7 mouse cellular contexts compared by ENCODE assay signal in the genomic region with DNA sequence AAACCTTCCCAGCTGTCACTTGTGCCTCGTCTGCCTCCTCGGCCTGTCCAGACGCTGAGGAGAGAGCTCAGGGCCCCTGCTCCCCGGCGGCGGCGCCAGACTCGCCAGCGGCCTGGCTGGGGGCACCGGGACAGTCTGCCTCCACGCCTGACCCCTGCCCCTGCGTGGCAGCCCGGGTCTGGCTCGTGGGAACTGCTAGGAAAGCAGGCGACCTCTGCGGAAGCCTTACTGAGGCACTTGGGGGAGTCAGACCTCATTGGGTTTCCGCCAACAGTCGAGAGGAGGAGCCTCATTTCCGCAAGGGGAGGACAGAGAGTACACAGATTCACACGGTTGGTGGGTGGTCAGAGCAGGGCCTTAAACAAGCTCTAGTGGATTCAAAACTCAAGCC. TPM values are rescaled to one million over a fixed set of nuclear protein-coding genes. Genes with fewer than 3 reads are reported as not detected.
A peak's percentile ranks its signal among the peaks of the same experiment; 100 is the strongest.
DNase-seq lines count a peak whose midpoint lies in the region; ATAC-seq and TF ChIP-seq lines count a peak whose summit lies in the region.

No protein-coding gene starts in this region.

- no peaks in the 10 kb centered on the region for H3K9me3 ChIP-seq in forebrain, embryonic 10.5 days
- H3K9me3 ChIP-seq in intestine, embryonic 14.5 days (ENCODE audit: control insufficient read depth, low read length): no peaks in the 10 kb centered on the region
- H3K9me3 ChIP-seq in midbrain, embryonic 12.5 days: no peaks in the 10 kb centered on the region

- peak overlapping the region; percentile 51 for H3K4me2 ChIP-seq in intestine, embryonic 14.5 days (ENCODE audit: low read length)
- peak overlapping the region; percentile 50 for H3K4me2 ChIP-seq in midbrain, embryonic 12.5 days (replicated peaks)

- no peak for TF ChIP-seq POLR2A in spleen, adult 2 months (IDR thresholded peaks at IDR 0.05; ENCODE audit: low read depth, low read length)

- peak overlapping the region; percentile 19; the same call in 1 of the 2 replicates for H3K4me3 ChIP-seq in spleen, adult 2 months (ENCODE audit: extremely low read depth, insufficient read depth, insufficient read length)
- peak overlapping the region; percentile 47 for H3K4me3 ChIP-seq in forebrain, embryonic 10.5 days
- H3K4me3 ChIP-seq in intestine, embryonic 14.5 days (ENCODE audit: low read depth, low read length): peak overlapping the region; percentile 24; the same call in 1 of the 2 replicates
- peak overlapping the region; percentile 25; the same call in 1 of the 2 replicates for H3K4me3 ChIP-seq in midbrain, embryonic 12.5 days

- no peaks in the 10 kb centered on the region for H3K4me1 ChIP-seq in spleen, adult 2 months (ENCODE audit: control insufficient read depth, insufficient read depth, insufficient read length)
- peaks cover 59% of the 10 kb centered on the region for H3K4me1 ChIP-seq in forebrain, embryonic 10.5 days
- peaks cover 9% of the 10 kb centered on the region for H3K4me1 ChIP-seq in intestine, embryonic 14.5 days (replicated peaks; ENCODE audit: control insufficient read depth, insufficient read depth, low read length)
- H3K4me1 ChIP-seq in midbrain, embryonic 12.5 days: peaks cover 51% of the 10 kb centered on the region

- H3K27ac ChIP-seq in spleen, adult 2 months (ENCODE audit: insufficient read depth, low read length): no peak overlapping the region
- peak overlapping the region; percentile 92 for H3K27ac ChIP-seq in forebrain, embryonic 10.5 days
- no peak overlapping the region for H3K27ac ChIP-seq in intestine, embryonic 14.5 days (ENCODE audit: low read depth)
- peak overlapping the region; percentile 87 for H3K27ac ChIP-seq in midbrain, embryonic 12.5 days (replicated peaks)

- DNase-seq in spleen, adult 2 months (ENCODE audit: low read depth in 1 of 2, low spot score in 2 of 2): no peak
- no peak for DNase-seq in spleen, adult 18-20 months
- DNase-seq in forebrain, embryonic 10.5 days (ENCODE audit: extremely low spot score, low spot score): peak; percentile 60
- DNase-seq in intestine, embryonic 14.5 days (ENCODE audit: low spot score): peak; percentile 67
- DNase-seq in urinary bladder, postnatal 36 days (ENCODE audit: low spot score in 2 of 2): no peak
- no peak for DNase-seq in natural killer cell, adult 2 months (ENCODE audit: low spot score in 2 of 2)

- ATAC-seq in intestine, embryonic 14.5 days (replicated peaks; ENCODE audit: low FRiP score, low TSS enrichment, low read depth): no peak
- ATAC-seq in midbrain, embryonic 12.5 days (ENCODE audit: low FRiP score, low read depth): peak; percentile 67

- no peak for TF ChIP-seq CTCF in spleen, adult 2 months (IDR thresholded peaks at IDR 0.05; ENCODE audit: extremely low read depth, insufficient read depth, insufficient read length, insufficient replicate concordance)

- 0 out of 2 replicates have a peak, but pooled peaks cover 1% of the 10 kb centered on the region for H3K27me3 ChIP-seq in spleen, adult 2 months (ENCODE audit: control insufficient read depth, insufficient read depth, low read length)
- peaks cover 100% of the 10 kb centered on the region for H3K27me3 ChIP-seq in forebrain, embryonic 10.5 days (ENCODE audit: poor library complexity, severe bottlenecking)
- peaks cover 58% of the 10 kb centered on the region for H3K27me3 ChIP-seq in intestine, embryonic 14.5 days (replicated peaks; ENCODE audit: control insufficient read depth, insufficient read depth, low read length)
- H3K27me3 ChIP-seq in midbrain, embryonic 12.5 days: peaks cover 86% of the 10 kb centered on the region

- 2% methylated on average over 20 of the region's 20 CpGs for WGBS in spleen, adult 2 months
- WGBS in forebrain, embryonic 10.5 days: under 1% methylated on average over 20 of the region's 20 CpGs
- WGBS in intestine, embryonic 14.5 days: 1% methylated on average over 20 of the region's 20 CpGs
- under 1% methylated on average over 20 of the region's 20 CpGs for WGBS in midbrain, embryonic 12.5 days

- 0 out of 2 replicates have a peak overlapping the region, but pooled peaks have one; percentile 23 for H3K9ac ChIP-seq in intestine, embryonic 14.5 days (ENCODE audit: low read length)
- peak overlapping the region; percentile 43 for H3K9ac ChIP-seq in midbrain, embryonic 12.5 days (replicated peaks)

- H3K36me3 ChIP-seq in spleen, adult 2 months (ENCODE audit: control insufficient read depth, insufficient read depth, low read length): no peaks in the 10 kb centered on the region
- H3K36me3 ChIP-seq in forebrain, embryonic 10.5 days (replicated peaks): no peaks in the 10 kb centered on the region
- no peaks in the 10 kb centered on the region for H3K36me3 ChIP-seq in intestine, embryonic 14.5 days (ENCODE audit: control insufficient read depth, insufficient read depth, low read length)
- H3K36me3 ChIP-seq in midbrain, embryonic 12.5 days: no peaks in the 10 kb centered on the region

RNA-seq across cellular contexts. Expression of a gene that starts 38.6 kb away (rescaled TPM):
- polyA plus RNA-seq in spleen, adult 2 months (2012; rRNA removed): 0.07 TPM in 1 of 2 replicates, not detected in the other
- 2.4 and 3.3 TPM in 2 replicates for polyA plus RNA-seq in forebrain, embryonic 10.5 days (2016; fragmentation: Nextera tagmentation; extraction: Ambion mirVana)
- polyA plus RNA-seq in intestine, embryonic 14.5 days (2014; fragmentation: Nextera tagmentation; extraction: Ambion mirVana): 0.08 TPM in 1 of 2 replicates, not detected in the other
- polyA plus RNA-seq in midbrain, embryonic 12.5 days (2016; fragmentation: Nextera tagmentation; extraction: Ambion mirVana): 1.5 and 2.2 TPM in 2 replicates

Comparison
In these comparisons a context has a peak if more than half of its experiments do, and no peak if none do; other contexts are left out.
1. DNase-seq: peak in forebrain, embryonic 10.5 days (single experiment) and intestine, embryonic 14.5 days (single experiment); none in spleen, adult 2 months (0 of 2), spleen, adult 18-20 months (0 of 2), urinary bladder, postnatal 36 days (0 of 2) and natural killer cell, adult 2 months (0 of 2).
2. H3K27ac ChIP-seq: peak in forebrain, embryonic 10.5 days (single experiment) and midbrain, embryonic 12.5 days (single experiment); none in spleen, adult 2 months (single experiment) and intestine, embryonic 14.5 days (single experiment).
3. Peak in every context shown above with its lines, with median percentiles within 50 percentile points of each other: H3K4me3 ChIP-seq.